ENCODE assay signal across 18 mouse cellular contexts in the genomic region with DNA sequence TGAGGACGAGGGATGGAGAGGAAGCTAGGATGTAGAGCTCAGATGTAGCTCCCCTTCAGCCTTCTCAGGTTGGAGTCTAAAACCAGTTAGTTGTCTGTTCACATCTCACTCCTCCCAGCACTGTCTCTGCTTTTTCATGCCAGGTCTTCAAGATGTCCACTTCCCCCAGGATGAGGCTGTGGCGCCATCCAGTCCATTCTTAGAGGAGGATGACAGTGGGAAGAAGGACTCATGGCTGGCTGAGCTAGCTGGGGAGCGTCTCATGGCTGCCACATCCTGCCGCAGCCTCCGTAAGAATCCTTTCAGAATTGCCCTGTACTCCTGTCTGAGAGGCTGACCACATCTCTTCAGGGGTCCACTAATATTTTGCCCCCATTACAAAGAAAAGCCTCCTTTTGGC. TPM values are rescaled to one million over a fixed set of nuclear protein-coding genes. Genes with fewer than 3 reads are reported as not detected.
"Had no signal": no experiment of that assay in that cellular context is flagged by ENCODE, and none has a peak within 500 bp of the region (broad histone marks: within the 10 kb centered on the region; RNA-seq: fewer than 3 reads in every experiment).

No protein-coding gene starts in this region.

- H3K27me3 ChIP-seq: limb, embryonic 13.5 days had no signal

- H3K27ac ChIP-seq: layer of hippocampus, adult 2 months; limb, embryonic 10.5 days; limb, embryonic 13.5 days; liver, embryonic 14.5 days had no signal

- DNase-seq: kidney, postnatal 14 days; layer of hippocampus, adult 9-11 months; liver; lung, adult 2 months; lung, postnatal 14 days; lung, postnatal 4 days; midbrain, embryonic 14.5 days; thymus, adult 18-20 months; thymus, postnatal 36 days had no signal

- H3K9me3 ChIP-seq: limb, embryonic 10.5 days; limb, embryonic 13.5 days had no signal

- H3K4me2 ChIP-seq: midbrain, embryonic 11.5 days had no signal

- H3K9ac ChIP-seq: limb, embryonic 13.5 days; liver, embryonic 14.5 days had no signal

- H3K4me3 ChIP-seq: layer of hippocampus, adult 2 months; limb, embryonic 13.5 days had no signal

RNA-seq across cellular contexts. Expression of a gene that starts 3.6 kb away (rescaled TPM):
- polyA plus RNA-seq: large intestine, adult 2 months; liver, embryonic 14.5 days; neural tube, embryonic 14.5 days; small intestine, adult 2 months; urinary bladder, adult 2 months had no signal
